Mouse (Mus musculus) hindbrain, embryonic 12.5 days (tissue): ENCODE measurements around the gene Slc30a7. TPM values are rescaled to one million over a fixed set of nuclear protein-coding genes. Genes with fewer than 3 reads are reported as not detected.

Experiments used
- ATAC-seq: fragments of 200-750 bp; cut with Nextera tagmentation; 2 replicates; pipeline ENCODE4 v1.8.0; 2017; ENCODE audit warnings: moderate TSS enrichment; ENCODE audit not compliant: low FRiP score
- H3K27ac ChIP-seq: fragments of 300-500 bp; sonication (generic); 2 replicates; pipeline ENCODE4 v1.5.1; 2016; ENCODE audit warnings: mild to moderate bottlenecking
- H3K27me3 ChIP-seq: fragments of 300-500 bp; sonication (generic); 2 replicates; pipeline ENCODE4 v1.6.1; 2016; ENCODE audit warnings: mild to moderate bottlenecking
- H3K36me3 ChIP-seq: fragments of 300-500 bp; sonication (generic); 2 replicates; pipeline ENCODE4 v1.6.1; 2016; ENCODE audit warnings: mild to moderate bottlenecking
- H3K4me1 ChIP-seq: fragments of 300-500 bp; sonication (generic); 2 replicates; pipeline ENCODE4 v1.6.1; 2016
- H3K4me2 ChIP-seq: fragments of 300-500 bp; sonication (generic); replicated peaks from 2 replicates; pipeline ENCODE4 v1.6.1; 2016; ENCODE audit warnings: mild to moderate bottlenecking
- H3K4me3 ChIP-seq: fragments of 300-500 bp; sonication (generic); 2 replicates; pipeline ENCODE4 v1.5.1; 2016; ENCODE audit warnings: mild to moderate bottlenecking
- H3K9ac ChIP-seq: fragments of 300-500 bp; sonication (generic); 2 replicates; pipeline ENCODE4 v1.6.1; 2016; ENCODE audit warnings: mild to moderate bottlenecking, moderate library complexity
- H3K9me3 ChIP-seq: fragments of 300-500 bp; sonication (generic); replicated peaks from 2 replicates; pipeline ENCODE4 v1.6.1; 2016; ENCODE audit warnings: mild to moderate bottlenecking
- WGBS: fragments of 180-500 bp; shearing (Covaris S2); methylation state at CpG from one replicate; pipeline ENCODE4 v1.1.7; 2016; 5-methylcytosine and 5-hydroxymethylcytosine counted together
- polyA plus RNA-seq: library from polyadenylated mRNA; unstranded; fragments of >200 nt; fragmentation: Nextera tagmentation; extraction: Ambion mirVana; gene quantifications from 2 replicates; pipeline ENCODE4 v1.2.1, GENCODE M21; 2016

The Slc30a7 gene
- polyA plus RNA-seq, 1 experiment from 2014 or later: 25.5 TPM

DNA sequence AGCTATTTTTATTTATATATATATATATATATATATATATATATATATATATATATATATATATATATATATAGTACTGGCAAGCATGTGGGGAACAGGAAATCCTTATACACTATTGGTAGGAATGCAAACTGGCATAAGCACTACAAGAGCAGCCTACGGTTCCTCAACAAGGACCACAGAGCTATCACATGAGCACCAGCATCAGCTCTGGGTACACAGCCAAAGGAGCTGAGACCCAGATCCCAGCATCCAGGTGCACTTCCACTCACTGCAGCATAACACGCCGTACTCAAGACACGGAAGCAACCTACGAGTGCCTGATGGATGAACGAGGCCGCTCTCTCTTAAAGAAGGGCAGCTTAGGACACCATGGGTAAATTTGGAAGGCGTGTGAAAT lies 24.0 kb downstream of the Slc30a7 start:
- H3K4me1 ChIP-seq: no peaks in the 10 kb centered on the region
- no peaks in the 10 kb centered on the region for H3K27me3 ChIP-seq
- H3K36me3 ChIP-seq: peaks cover 56% of the 10 kb centered on the region
- H3K27ac ChIP-seq: no peak overlapping the region
- no peak overlapping the region for H3K4me3 ChIP-seq
- no peaks in the 10 kb centered on the region for H3K9me3 ChIP-seq
- no peak overlapping the region for H3K9ac ChIP-seq
- no peak for ATAC-seq
- WGBS: 98% methylated on average over 8 of the region's 8 CpGs
- no peak overlapping the region for H3K4me2 ChIP-seq

DNA sequence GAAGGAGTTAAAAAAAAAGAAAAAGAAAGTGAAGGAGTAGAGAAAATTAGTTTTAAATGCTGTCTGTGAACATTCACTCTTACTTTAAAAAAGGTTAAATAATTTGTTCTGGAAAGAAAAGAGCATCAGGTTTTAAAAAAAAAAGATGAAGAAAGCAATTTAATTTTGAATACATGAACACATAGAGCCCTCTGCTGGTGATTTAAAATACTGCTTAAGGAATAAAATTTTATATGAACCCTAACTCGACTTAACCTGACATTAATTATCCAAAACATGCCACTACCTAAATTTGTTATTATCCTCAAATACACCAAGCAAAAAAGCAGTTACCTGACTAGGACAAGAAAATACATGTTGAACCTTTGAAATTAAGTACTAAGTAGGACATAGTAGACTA lies 28.2 kb downstream of the Slc30a7 start:
- Histone ChIP-seq H3K9me3 (no peaks in the 10 kb centered on the region), H3K27me3 (no peaks in the 10 kb centered on the region), H3K4me1 (no peaks in the 10 kb centered on the region), H3K4me2 (no peak overlapping the region), H3K9ac (no peak overlapping the region), H3K4me3 (no peak overlapping the region), H3K27ac (no peak overlapping the region), H3K36me3 (peaks cover 52% of the 10 kb centered on the region)
- 47% methylated on average over 1 of the region's 1 CpGs for WGBS
- no peak for ATAC-seq

DNA sequence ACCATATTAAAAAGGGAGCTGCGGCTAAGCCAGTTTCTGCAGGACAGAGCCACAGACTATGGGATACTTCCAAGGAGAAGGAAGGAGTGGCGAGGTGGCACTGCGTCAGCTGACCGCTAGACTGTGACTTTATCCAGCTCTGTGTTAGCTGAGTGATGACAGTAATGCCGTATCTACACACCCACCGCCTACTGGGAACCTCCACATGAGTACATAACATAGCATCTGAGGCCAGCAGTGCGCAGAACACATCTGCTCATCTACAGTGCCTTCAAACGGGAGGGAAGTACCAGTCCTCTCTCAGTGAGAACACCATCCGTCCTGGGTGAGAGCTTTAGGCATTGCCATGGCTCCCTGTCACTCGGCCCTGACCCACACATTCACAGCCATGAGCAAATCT lies 32.2 kb downstream of the Slc30a7 start:
- no peaks in the 10 kb centered on the region for H3K9me3 ChIP-seq
- no peak overlapping the region for H3K4me2 ChIP-seq
- no peaks in the 10 kb centered on the region for H3K27me3 ChIP-seq
- no peaks in the 10 kb centered on the region for H3K4me1 ChIP-seq
- no peak overlapping the region for H3K9ac ChIP-seq
- peaks cover 51% of the 10 kb centered on the region for H3K36me3 ChIP-seq
- WGBS: 92% methylated on average over 10 of the region's 10 CpGs
- no peak overlapping the region for H3K4me3 ChIP-seq
- no peak overlapping the region for H3K27ac ChIP-seq
- ATAC-seq: no peak

DNA sequence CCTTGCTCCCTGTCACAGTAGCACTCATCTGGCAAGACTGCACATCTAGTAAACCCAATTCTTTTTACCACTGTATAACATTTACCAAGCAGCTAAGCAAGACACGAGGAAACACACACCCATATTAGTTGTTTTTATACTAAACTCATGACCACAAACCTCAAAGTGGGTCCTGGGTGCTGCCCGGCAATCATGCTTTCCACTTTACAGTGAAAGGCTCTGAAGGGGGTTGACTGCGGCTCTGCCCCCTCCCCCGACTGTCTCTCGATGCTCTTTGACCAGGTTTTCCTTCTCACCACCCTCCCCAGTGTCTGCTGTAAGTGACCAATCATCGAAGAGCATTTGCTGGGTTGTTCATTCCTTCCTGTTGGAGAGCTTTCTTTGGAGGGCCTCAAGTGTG lies 33.0 kb downstream of the Slc30a7 start:
- Histone ChIP-seq H3K36me3 (peaks cover 50% of the 10 kb centered on the region), H3K27ac (no peak overlapping the region), H3K4me3 (no peak overlapping the region), H3K9me3 (no peaks in the 10 kb centered on the region), H3K27me3 (no peaks in the 10 kb centered on the region), H3K4me2 (no peak overlapping the region), H3K9ac (no peak overlapping the region), H3K4me1 (0 out of 2 replicates have a peak, but pooled peaks cover under 1% of the 10 kb centered on the region)
- no peak for ATAC-seq
- WGBS: 89% methylated on average over 6 of the region's 6 CpGs

DNA sequence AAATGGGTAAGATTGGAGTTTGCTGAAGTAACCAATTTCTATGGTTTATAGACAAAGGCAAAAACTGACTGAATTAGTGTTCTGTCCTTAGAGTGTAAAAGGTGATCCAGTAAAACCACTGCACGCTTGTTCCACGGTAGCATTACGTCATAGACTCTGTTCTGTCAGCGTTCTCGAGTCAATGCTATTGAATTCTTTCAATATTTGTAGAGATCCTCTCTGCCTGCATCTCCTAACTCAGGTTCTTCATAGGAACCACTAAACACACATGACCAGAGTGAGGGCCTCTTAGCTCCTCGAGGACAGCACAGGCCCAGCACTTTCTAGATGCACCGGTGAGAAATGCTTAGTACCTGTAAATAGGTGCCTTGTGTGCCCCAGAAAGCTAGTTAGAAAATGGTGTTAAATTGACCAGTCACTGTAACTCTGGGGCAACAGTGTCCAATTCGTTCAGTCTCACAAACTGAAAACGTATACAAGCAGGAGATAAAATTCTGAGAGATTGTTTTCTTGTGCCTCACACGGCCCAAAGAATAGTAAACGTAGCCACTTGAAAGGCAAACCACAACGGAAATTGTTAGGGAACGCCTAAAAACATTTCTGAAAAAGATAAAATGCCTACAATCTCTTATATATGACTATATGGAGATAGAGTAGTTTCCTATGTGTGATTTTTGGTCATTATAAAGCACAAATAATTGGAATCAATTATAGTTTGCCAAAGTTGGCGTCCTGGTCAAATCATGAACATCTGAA lies 35.1 kb downstream of the Slc30a7 start:
- H3K27me3 ChIP-seq: no peaks in the 10 kb centered on the region
- H3K9ac ChIP-seq: no peak overlapping the region
- H3K36me3 ChIP-seq: peaks cover 47% of the 10 kb centered on the region
- no peak overlapping the region for H3K27ac ChIP-seq
- no peak for ATAC-seq
- H3K9me3 ChIP-seq: no peaks in the 10 kb centered on the region
- H3K4me2 ChIP-seq: no peak overlapping the region
- 0 out of 2 replicates have a peak, but pooled peaks cover 2% of the 10 kb centered on the region for H3K4me1 ChIP-seq
- H3K4me3 ChIP-seq: no peak overlapping the region
- 95% methylated on average over 14 of the region's 14 CpGs for WGBS

DNA sequence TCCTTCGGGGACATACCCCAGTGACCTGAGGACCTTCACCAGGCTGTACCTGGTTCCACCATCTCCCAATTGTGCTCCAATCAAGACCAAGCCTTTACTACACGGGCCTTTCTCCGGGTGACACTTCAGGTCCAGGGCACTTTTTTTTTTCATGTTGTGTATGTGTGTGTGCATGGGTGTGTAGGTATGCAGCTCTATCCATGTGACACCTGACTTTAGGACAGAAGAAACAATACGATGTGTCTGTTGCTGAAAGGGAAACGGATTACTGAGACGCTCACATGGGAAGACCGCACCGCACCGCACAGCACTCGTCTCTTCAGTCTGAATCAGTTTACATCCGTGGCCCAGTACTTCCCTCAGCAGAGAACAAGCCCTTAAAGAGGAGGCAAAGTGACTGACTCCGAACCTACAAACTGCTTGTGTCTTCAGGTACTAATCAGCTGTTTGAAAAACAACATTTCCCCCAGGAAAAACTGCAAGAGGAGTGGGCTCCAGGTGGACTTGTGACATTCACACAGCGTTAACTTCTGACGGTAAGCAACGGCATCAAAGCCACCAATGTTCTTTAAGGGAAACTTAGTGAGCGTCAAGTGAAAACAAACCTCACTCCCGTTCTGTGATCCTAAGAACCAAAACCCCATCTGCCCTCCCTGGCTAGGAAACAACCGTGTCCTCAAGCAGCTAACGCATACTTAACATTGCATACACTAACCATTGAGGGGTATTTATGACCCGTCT lies 36.0 kb downstream of the Slc30a7 start:
- peaks cover 44% of the 10 kb centered on the region for H3K36me3 ChIP-seq
- H3K4me3 ChIP-seq: no peak overlapping the region
- ATAC-seq: no peak

DNA sequence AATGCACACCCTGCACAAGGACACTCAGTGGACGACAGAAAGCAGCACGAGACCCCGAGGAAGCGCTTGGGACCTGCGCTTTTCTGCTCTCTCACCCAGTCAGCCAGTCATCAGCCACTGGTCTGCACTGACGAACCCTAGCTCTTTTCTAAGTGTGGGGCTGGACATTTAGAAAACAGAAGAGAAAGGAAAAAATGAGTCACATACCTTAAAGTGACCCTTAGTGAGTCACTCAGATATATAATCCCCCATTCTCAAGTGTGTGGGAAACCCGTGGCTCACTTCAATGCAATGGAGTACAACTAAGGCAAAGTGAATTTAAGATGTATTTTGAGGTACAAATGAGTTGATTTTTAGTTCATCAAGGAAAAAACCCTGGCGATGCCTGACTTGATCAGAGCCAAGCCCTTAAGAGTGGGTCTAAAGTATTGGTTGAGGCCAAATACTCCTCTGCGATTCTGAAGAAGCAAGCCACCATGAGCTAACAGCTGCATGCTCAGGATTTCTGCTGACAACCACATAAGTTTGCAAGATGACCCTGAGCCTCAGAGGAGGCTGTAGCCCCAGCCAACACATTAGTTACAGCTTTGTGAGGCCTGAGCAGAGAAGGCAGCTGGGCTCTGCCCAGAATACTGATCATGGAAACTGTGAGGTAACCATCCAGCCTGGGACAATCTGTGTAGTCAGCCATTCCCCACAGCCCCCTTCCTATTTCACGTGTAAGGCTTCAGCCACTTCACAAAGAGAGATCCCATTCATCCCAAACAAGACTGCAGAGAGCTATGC lies 38.3 kb downstream of the Slc30a7 start:
- no peak overlapping the region for H3K4me3 ChIP-seq
- H3K9me3 ChIP-seq: no peaks in the 10 kb centered on the region
- ATAC-seq: peak; percentile 73
- 0 out of 2 replicates have a peak, but pooled peaks cover 2% of the 10 kb centered on the region for H3K4me1 ChIP-seq
- H3K27me3 ChIP-seq: no peaks in the 10 kb centered on the region
- no peak overlapping the region for H3K9ac ChIP-seq
- WGBS: 88% methylated on average over 10 of the region's 10 CpGs
- no peak overlapping the region for H3K27ac ChIP-seq
- peaks cover 33% of the 10 kb centered on the region for H3K36me3 ChIP-seq
- H3K4me2 ChIP-seq: no peak overlapping the region

More for the DNA sequence above, 36.0 kb downstream of the Slc30a7 start:
- 96% methylated on average over 20 of the region's 20 CpGs for WGBS
- Histone ChIP-seq H3K4me1 (0 out of 2 replicates have a peak, but pooled peaks cover 2% of the 10 kb centered on the region), H3K27ac (no peak overlapping the region), H3K4me2 (no peak overlapping the region), H3K27me3 (no peaks in the 10 kb centered on the region), H3K9ac (no peak overlapping the region), H3K9me3 (no peaks in the 10 kb centered on the region)

DNA sequence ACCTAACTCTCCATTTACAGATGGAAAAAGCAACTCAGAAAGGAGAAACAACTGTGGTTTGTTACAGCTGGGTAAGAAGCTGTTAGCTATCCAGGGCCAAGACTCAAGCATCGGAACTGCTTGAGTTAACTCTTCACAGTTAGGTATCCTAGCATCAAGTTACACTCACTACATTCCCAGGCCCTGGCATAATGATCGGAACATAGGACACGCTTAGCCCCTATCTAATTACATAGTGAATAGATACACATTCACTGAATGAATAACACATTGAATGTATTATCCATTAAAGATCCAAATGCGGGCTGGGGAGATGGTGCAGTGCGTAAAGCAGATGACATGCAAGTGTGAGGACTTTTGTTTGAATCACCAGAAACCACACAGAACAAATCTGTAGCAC lies 43.1 kb downstream of the Slc30a7 start:
- ATAC-seq: no peak
- Histone ChIP-seq H3K36me3 (peaks cover 13% of the 10 kb centered on the region), H3K4me1 (no peaks in the 10 kb centered on the region), H3K27ac (no peak overlapping the region), H3K9me3 (no peaks in the 10 kb centered on the region), H3K4me2 (no peak overlapping the region), H3K4me3 (no peak overlapping the region), H3K27me3 (no peaks in the 10 kb centered on the region), H3K9ac (no peak overlapping the region)
- WGBS: 63% methylated on average over 5 of the region's 5 CpGs

DNA sequence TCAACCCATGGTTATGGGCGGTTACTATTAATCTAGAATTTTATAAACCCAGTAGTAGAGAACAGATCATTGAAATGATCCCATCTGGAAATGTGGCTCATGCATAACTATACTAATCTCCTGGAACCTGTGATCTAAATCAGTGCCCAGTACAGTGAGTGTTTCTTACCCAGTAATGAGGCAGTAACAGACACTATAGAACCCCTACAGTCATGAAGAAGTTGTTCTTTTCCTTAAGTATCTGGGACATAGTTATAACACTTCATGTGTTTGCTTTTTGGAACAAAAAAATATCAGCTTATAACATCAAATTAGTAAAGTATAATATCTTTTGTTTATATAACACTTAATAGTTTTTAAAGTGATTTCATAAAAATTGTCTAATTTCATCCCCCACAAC lies 43.6 kb downstream of the Slc30a7 start:
- H3K36me3 ChIP-seq: peaks cover 18% of the 10 kb centered on the region
- no peak overlapping the region for H3K4me3 ChIP-seq
- H3K27me3 ChIP-seq: no peaks in the 10 kb centered on the region
- no peaks in the 10 kb centered on the region for H3K4me1 ChIP-seq
- 100% methylated on average over 1 of the region's 1 CpGs for WGBS
- no peak for ATAC-seq
- H3K9me3 ChIP-seq: no peaks in the 10 kb centered on the region
- H3K4me2 ChIP-seq: no peak overlapping the region
- H3K9ac ChIP-seq: no peak overlapping the region
- H3K27ac ChIP-seq: no peak overlapping the region

DNA sequence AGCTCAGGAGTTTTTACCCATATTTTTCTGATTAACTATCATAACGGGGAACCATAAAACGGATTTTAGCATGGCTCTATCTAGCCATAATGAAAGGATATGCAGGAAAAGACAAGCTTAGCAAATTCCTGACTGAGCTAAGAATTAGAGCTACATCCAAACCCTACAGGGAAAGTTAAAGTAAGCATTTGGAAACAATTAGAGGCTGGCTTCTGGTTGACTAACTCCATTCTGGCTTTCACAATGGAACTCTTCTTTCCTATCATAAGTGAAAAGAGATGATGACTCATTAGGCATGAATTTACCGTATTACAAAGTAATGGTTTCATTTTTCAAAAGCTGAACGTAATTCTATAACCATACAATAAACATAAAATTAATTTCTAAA lies 45.2 kb downstream of the Slc30a7 start:
- Histone ChIP-seq H3K4me1 (no peaks in the 10 kb centered on the region), H3K27ac (no peak overlapping the region), H3K9ac (no peak overlapping the region), H3K36me3 (peaks cover 24% of the 10 kb centered on the region), H3K27me3 (no peaks in the 10 kb centered on the region), H3K4me2 (no peak overlapping the region), H3K4me3 (no peak overlapping the region), H3K9me3 (no peaks in the 10 kb centered on the region)
- WGBS: 48% methylated on average over 4 of the region's 4 CpGs
- no peak for ATAC-seq

DNA sequence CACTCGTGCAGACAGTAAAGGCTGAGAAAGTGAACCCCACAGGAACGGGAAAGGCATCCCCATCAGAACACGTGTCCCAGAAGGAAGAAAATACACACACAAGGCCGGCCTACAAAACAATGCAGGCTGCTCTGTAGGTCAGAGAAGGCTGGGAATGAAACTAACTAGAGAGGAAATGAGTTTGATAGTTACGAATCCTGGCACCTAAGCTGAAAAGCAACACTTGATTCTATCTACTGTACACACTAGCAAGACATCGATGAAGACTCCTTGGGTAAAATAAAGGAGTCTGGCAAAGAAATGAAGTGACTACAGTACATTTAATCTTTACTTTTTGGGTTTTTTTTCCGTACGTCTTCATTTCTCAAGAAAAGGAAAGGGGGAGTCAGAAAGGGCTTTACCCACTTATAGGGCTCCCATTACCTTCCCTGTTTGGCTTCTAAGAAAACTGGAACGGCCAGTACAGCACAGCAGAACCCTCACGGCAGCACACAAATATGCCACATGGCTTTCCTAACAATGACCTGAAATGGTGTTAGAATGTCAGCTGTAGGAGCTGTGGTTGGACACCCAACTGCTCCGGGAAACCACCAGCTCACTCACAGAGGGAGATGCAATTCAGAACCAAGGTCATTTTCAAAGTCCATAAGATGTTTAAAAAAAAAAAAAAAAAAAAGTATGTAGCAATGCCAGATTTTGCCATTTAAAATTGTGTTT lies 45.7 kb downstream of the Slc30a7 start:
- Histone ChIP-seq H3K27ac (no peak overlapping the region), H3K27me3 (no peaks in the 10 kb centered on the region), H3K4me3 (no peak overlapping the region), H3K36me3 (peaks cover 25% of the 10 kb centered on the region), H3K4me2 (no peak overlapping the region), H3K9ac (no peak overlapping the region), H3K4me1 (no peaks in the 10 kb centered on the region), H3K9me3 (no peaks in the 10 kb centered on the region)
- WGBS: 74% methylated on average over 11 of the region's 11 CpGs
- ATAC-seq: no peak

DNA sequence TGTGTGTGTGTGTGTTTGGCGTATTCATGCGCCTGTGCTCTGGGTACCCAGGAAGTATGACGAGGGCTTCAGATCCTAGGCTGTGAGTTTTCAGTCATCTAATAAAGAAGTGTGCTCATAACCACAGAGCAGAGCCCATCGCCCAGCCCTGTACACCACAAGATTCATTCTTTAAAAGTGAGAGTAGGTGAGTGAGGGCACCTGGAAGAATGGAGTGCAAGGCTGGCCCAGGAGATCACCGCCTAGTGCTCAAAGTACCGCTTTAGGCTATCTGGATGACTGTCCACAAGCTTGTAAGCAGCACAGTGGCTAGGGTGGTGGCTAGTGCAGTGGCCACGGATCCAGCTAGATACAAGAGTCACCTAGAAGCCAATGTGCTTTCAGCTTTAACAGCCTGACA lies 50.0 kb downstream of the Slc30a7 start:
- Histone ChIP-seq H3K9me3 (no peaks in the 10 kb centered on the region), H3K27me3 (no peaks in the 10 kb centered on the region), H3K36me3 (peaks cover 39% of the 10 kb centered on the region), H3K4me3 (no peak overlapping the region), H3K4me2 (no peak overlapping the region), H3K4me1 (no peaks in the 10 kb centered on the region), H3K27ac (no peak overlapping the region), H3K9ac (no peak overlapping the region)
- no peak for ATAC-seq
- 95% methylated on average over 7 of the region's 7 CpGs for WGBS
